Mouse (Mus musculus): ENCODE measurements around the gene Ctnna3.
A peak's percentile ranks its signal among the peaks of the same experiment; 100 is the strongest.

Ctnna3 gene

DNA sequence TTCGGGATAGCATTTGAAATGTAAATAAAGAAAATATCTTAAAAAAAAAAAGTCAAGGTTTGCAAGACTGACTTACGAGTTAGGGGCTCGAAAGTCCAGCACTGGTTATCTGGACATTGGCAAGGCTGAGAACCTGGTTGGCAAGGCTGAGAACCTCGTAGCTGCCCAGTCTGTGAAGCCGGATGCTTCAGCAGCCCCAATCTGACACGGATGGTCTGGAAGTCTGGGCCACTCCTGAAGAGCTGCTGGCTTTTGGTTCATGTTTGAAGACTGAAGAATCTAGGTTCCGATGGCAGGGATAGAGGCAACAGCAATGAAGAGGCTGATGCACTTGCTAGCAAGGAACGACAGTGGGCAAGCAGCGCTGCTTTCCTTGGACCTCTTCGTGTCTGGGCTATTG lies 339.0 kb downstream of the Ctnna3 start:
- DNase-seq, result no peak

DNA sequence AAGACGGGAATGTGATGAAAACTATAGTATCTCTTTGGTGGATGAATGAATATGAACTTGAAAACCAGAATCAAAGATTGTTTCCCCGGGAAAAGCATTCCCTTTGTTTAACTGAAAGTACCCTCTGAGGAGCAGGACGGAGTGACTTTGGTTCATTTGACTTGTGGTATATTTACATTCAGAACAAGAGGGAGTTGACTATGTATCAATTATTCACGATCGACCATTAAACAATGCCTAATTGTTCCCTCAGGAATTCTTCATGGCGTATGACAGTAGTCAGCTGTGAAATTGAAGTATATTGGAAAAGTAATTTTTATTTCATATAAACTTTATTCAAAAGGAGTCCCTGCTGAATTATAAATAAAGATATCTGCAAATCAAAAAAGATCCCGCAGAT lies 341.8 kb downstream of the Ctnna3 start:
- DNase-seq, result no peak

DNA sequence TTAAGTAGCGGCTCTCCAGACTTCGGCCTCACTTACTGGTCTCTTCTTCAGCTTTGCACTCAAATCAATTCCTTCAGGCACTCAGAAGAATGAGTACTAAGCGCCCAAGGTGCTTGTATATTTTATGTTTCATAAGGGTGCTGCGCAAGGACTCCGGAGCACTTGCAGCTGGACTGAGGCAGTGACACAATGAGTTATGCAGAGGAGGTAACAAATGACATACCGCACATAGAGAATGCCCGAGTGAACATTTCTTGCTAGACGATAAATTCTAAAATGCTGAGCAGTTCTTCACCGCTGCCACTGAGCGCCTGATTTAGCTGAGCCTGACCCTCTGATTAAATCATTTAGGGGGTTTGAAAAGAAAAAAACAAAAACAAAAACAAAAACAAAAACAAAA lies 342.2 kb downstream of the Ctnna3 start:
- DNase-seq, result no peak

- no peak for DNase-seq
Observed at GRCm38 (mm10) chr10:63781948-63782347, 352.1 kb downstream of the Ctnna3 start.

DNA sequence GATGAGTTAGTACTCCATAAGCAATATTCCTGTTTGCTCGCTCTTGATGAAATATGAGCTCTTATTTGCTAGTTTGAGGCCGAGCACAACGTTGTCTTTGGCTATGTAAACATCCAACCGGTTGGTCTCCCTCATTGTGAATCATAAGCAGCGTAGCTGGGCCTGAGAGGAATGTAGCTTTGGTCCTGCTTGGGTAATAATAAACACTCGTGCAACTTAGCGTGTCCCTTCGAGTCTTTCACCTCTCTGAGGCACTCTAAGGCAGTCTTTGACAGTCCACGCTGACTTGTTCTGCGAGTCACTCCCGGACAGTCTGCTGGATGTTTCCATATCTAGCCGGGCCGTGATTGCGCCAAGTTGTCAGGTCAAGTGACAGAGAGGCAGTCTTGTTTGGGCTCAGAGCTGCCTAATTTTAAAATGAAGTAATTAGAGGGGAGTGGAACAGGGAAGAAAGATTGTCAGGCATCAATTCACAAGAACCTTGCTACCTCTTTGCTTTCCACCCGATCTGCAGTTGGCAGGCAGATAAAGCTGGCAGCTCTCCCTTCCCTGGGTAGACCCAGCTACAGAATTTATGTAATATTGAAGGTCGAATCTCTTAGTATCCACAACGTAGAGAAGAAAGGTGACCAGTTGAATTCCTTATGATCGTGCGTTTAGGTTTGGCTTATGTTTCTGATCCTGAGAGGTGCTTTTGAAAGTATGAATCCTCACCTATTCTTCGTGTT lies 355.1 kb downstream of the Ctnna3 start:
- no peak for DNase-seq

DNA sequence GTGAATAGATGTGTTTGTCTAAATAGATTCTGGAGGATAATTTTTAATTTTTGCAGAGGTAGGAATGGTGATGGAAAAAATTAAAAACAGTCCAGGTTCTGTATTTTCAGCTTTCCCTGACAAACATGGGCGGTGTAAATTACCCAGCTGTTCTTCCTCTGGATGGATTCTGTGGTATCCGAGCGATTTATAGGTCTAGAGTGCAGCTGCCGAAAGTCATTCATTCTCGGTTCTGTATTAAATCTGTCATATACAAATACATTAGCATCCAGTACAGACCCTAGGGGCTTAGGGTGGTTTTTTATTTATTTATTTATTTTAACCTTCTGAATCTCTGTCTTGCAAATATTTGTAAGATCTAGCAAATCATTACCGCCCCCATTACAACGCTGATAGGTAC lies 356.5 kb downstream of the Ctnna3 start:
- no peak for DNase-seq

DNA sequence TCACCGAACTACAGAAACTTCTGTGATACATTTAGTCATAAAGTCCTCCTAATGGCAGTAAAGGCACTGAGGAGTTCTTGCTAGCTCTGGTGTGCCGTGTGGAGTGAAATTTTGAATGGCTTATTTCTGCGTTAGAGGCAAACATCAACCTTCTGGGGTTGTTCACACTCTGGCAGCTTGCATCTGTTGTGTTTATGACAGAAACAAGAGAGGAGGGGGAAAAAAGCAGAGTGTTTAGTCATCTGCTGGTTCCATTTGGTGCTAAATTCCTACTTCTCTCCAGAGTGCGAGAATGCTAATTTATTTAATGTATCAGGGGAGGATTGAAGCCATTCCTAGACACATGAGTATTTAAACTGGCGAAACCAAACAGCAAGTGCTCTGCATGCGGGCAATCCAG lies 374.0 kb downstream of the Ctnna3 start:
- no peak for DNase-seq

DNA sequence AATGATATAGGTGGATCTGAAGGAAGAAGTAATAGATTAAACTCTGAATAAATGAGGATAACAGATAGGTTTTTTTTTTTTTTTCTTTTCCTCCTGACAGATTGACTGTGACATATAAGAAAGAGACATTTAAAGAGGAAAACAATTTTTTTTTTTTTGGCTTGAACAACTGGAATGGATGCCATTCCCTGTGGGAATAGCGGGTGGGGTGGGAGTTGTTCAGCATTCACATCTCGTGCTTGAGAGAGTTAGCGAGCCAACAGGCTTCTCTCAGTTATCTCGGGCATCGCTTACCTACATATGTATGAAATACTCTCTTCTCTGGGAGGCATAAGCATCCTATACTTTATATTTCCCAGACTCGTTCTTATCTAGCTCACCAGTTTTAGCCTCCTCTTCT lies 375.7 kb downstream of the Ctnna3 start:
- no peak for DNase-seq

DNA sequence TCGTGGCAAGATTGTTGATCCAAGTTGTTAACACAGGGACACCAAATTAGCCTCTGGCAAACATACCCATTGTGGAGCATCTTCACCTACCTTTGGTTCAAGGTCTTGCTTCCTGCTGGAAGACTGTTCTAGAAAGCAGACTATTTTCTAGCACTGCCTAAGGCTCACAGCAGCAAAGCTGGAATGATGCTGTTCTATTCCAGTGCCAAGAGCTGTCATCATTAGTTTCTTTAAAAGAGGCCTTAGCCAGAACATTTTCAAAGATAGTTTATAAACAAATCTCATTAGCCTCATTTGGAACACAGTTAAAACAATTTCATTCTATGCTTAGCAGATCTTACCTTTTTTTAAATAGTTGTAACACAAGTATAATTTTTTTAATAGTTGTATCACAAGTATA lies 376.4 kb downstream of the Ctnna3 start:
- DNase-seq, result no peak

GRCm38 (mm10) chr10:63810043-63810617 lies 380.2 kb downstream of the Ctnna3 start:
- peak; percentile 9 for DNase-seq

DNA sequence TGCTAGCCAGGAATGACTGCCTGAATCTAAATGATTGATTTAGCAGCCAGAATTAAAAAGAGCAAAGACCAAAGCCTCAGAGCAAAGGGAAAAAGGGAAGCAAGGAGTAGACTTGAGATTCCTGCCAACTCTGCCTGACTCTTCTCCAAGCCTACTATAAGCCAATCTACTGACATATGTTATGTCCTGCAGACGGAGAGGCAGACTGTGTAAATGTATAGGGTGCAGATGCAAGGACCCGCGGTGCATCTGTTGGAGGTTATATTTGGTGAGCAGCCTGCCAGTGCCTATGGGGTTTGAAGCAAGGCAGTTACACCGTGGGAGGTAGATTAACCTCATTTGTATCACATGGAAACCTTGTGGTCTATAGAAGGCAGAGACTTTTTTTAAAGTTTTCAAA lies 409.1 kb downstream of the Ctnna3 start:
- no peak for DNase-seq

DNA sequence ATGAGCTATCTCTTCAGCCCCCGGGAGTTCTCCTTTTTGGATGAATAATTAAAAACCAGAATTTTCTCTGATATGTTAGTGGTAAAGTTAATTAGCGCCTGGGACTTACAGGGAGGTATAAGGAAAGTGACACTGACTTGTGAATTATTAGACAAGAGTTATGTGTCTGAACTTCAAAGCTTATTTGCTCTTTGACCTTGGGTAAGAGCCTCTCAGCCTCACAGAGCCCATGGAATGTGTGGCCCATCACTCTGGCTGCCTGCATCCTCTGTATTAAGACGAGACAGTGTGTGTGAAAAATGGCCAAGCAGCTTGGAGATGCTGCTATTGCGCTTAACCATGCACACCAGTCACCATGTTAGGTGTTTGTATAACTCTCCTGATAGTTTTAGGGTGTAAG lies 422.0 kb downstream of the Ctnna3 start:
- DNase-seq, result no peak

- no peak for DNase-seq
Observed at GRCm38 (mm10) chr10:63869123-63869522, 439.2 kb downstream of the Ctnna3 start.

GRCm38 (mm10) chr10:63880462-63880903 lies 450.6 kb downstream of the Ctnna3 start:
- peak; percentile 4 for DNase-seq

- no peak for DNase-seq
Observed at GRCm38 (mm10) chr10:63886449-63887088, 456.7 kb downstream of the Ctnna3 start.

- DNase-seq, result no peak
Observed at GRCm38 (mm10) chr10:63894612-63895011, 464.7 kb downstream of the Ctnna3 start.

DNA sequence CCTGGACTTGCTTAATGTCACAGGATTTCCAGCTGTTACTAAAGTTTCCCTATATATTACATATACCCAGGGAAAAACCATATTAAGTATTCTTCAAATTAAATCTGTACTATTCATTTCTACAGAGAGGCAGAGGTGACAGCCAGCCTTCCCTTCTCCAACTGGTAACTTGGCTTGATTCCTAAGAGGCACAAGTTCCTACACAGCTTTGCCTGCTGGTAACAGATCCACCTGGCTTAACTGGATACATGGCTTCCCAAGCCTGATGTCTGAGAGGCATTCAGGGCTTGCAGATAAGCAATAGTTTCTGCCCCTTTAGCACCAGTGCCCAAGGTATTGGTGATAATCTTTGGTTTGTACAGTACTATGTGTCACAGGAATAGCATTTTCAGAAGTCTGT lies 470.0 kb downstream of the Ctnna3 start:
- DNase-seq, result no peak

DNA sequence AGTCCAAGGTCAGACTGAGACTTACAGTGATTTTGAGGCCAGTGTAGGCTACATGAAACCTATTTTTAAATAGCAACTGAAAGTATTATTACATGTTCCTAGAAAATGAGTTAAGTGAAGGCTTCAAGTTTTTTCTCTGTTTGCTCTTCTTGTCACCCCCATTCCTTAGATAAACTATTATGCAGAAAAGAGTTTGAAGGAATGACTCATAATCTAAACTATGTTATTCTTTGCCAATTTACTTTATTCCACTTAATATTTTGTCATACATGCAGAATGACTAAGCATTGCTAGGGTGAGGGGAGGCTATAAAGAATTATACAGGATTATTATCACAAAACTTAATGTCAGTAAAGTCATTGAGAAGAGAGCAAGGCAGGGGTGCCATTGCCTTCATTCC lies 479.0 kb downstream of the Ctnna3 start:
- DNase-seq, result no peak

DNA sequence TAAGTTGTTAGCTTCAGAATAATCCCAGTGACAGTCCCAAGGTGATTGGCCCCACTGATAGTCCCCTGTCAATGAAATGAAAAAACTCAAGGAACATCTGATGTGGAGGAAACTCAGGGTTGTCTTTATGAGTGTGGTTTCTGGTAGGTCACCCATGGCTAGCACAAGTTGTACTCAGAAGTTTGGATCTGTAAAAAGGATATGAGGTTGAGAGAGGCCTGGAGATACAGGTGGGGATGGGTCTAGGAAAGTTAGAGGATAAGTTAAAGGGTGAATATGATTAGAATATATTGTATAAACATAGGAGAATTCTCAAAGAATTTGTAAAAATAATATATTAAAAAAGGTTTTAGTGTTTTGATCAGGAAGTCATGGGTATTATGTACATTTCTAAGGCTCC lies 497.4 kb downstream of the Ctnna3 start, which contains the start of gene Gm10118:
Gm10118 (minus strand) TSS at position 101 of the 400 bp plus-strand sequence.
- no peak for DNase-seq

DNA sequence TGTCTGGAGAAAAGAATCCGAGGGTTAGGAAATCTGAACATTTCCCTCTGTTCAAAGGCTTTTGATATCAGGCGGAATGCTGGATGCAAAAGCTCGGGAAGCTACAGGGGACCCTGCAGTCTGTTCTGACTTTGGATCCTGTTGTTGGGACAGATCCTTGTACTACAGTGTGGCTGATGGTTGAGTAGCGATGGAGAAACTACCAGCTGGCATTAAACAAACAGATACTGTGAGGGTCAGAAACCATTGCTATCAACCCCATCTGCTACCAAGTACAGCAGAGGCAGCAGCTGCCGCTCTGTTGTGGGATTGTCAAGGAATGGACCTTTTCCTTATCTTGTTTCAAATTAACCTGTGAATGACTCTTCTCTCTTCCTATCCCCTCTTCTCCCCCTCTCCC lies 504.0 kb downstream of the Ctnna3 start:
- DNase-seq, result no peak

DNA sequence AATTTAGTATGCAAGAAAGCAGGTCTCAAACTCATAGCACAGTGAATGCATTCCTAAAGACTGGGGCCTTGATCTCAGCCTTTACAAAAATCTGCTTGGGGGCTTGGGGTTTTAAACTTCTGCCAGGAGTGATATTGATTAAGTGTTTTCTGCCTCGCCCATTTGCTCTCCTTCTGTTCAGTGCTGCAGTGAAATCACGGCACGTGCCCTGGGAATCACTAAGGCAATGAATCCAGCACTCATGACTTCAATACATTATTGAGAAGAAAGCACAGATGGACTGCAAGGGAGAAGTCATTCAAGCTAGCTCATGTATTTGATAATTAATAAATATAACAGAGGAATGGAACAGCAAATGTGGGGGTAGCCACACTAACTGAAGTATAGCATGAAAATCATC lies 515.6 kb downstream of the Ctnna3 start:
- DNase-seq, result no peak

- no peak for DNase-seq
Observed at GRCm38 (mm10) chr10:63947266-63947665, 517.4 kb downstream of the Ctnna3 start.

DNA sequence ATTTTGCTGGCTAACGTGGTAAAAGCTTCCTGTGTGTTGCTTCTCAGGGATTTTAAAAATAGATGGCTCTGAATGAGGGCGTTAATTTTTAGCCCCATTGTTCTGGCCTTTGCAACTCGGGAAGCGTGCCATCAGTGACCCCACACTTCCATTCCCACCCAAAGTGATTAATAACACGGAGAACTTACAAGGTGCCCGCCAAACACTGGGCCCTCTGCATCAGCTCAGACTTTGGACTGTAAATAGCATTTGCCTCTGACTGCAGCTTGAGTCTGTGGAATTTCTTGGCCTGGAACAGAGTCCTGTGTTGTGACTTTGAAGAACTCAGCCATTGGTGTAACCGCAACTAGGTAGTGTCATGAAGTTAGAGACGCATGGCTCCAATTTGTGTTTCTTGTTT lies 521.0 kb downstream of the Ctnna3 start:
- no peak for DNase-seq

DNA sequence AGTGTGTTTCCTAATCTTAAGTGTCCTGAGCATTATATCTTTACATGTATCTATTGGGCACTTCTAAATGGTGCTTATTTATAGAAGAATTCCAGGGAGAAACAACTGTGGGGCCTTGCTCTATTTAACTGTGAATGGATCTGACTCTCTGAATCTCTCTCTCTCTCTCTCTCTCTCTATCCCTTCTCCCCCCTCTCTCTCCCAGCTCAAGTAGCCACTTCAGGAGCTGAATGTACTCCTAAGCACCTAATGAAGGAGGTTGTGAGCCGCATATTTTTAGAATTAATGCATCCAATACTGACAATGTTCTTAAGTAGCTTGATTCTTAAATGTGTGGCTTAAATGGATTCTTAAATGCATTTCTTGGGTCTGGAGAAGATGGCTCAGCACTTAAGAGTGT lies 521.6 kb downstream of the Ctnna3 start:
- no peak for DNase-seq

Measured in retina, postnatal 1 day (tissue).